Mouse (Mus musculus) urinary bladder, postnatal 25 days (tissue): ENCODE measurements at regions not wholly inside any gene's neighbourhood (a gene's known extent, or its start where the extent isn't known, plus 50 kb on each side); places are given as distances from the start of the nearest gene placed in this dataset.
A peak's percentile ranks its signal among the peaks of the same experiment; 100 is the strongest.

Experiments
- DNase-seq: peaks from one replicate; pipeline ENCODE4 v3.0.0; 2022; ENCODE audit warnings: low spot score

GRCm38 (mm10) chr3:143040666-143041065 is 158.9 kb upstream of the Pkn2 start:
- DNase-seq: no peak

DNA sequence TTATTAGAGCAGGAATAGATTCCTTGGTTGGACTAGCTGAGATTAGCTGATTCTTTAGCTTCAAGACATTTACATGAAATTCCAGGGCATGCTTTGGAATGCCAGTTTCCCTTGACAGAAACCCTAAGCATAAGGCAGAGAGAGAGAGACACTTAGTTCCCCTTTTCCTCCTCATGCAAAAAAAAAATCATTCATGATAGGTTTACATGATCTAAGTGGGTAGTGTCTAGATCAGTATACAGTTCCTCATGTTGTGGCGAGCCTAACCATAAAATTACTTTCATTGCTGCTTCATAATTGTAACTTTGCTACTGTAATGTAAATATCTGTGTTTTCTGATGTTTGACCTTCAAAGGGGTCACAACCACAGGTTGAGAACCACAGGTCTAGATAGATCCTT is 154.3 kb upstream of the Pkn2 start:
- no peak for DNase-seq

DNA sequence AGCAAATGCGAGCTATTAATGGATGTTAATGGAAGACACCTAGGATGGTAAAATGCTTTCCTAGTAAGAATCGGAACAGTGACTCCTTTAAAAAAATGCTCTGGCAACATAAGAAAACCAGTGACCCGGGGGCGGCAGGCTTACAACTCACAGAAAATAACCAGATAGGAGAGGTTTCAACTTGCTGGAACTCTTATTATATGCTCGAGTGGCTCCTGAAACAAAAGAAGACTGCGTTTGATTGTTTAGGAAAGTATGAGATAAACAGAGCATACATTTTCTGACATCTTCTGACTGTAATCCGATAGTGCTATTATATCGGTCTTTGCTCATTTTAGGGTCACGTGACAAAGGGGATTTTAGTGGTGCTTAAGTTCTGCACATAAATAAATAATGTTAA is 152.8 kb upstream of the Pkn2 start:
- DNase-seq: no peak

DNA sequence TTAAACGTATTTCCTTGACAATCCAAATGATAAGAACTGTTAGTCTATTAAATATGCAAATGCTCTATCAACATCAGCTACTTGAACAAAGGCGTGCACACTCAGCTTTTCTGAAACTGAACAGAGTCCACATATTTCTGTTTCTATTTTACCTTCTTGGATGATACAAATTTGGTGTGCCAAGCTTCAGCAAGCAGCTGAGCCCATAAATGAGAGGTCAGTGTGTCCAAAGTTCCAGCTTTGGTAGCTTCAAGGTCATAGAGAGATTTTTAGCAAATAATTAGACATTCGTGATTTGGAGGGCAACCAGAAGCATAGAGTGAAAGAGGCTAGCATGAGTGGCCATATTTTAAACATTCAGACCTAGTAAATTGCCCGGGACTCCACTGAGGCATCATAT is 140.7 kb upstream of the Pkn2 start:
- no peak for DNase-seq

DNA sequence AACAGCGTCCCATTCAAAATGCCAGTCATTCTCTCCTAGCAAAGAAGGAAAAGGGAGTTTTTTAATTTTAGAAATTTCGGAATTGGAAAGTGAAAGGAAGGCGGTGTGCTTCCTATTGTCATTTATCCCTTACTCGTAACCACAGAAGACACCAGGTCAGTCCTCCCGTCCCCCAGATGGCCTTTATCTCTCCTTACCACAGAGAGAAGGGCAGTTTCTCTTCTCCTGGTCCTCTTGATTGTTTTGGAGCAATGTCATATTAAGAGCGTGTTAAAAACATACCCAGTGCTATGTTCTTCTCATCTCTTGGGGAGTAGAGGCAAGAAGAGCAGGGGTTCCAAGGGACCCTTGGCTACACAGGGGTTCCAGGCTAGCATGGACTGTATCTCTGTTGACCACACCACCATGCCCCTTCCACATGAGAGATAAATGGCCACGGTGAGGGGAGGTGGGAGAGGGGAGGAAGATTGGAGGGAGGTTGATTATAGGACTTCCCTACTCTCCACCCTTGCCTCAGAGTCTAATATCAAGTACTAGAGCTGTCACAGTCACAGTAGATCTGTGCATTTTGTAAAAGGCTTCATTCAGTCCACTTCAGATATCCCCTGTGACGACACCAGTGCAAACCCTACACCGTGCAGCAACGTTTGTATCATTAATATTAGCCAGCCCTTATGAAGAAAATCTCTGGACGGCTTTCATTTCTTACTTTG is 139.5 kb upstream of the Pkn2 start:
- DNase-seq: no peak

DNA sequence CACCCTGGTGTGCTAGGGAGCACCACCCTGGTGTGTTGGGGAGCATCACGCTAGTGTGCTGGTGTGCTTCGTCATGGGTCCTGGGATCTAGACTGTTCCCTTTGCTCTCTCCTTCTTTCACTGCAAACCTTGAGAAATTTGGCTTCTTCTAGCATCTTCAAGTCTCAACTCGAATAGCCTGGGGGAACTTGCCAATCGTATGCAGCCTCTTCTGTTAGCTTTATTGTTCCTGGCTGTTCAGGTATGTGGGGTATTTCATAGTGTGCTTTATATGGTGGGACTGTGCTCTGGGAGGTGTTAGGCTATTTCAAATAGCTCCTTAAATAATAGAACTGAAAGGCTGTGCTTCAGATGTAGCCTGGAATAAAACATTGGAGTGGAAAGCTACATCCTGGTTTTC is 135.7 kb upstream of the Pkn2 start:
- no peak for DNase-seq

DNA sequence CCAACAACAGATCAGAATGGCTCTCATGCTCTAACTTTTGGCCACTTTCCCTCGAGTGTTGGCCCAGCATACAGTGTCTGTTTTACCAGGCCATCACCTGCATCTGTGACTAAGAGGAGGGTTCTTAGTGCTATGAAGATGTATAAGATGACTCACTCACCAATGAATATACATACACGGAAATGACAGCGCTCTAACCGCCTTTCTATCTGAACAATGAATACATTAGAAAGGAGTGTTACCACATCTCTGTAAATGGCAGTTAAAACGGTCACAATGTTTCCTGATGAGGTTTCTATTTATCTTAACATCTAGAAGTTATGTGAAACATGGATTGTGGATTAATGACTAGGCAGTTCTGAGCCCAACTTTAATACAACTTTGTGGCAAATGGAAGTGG is 135.0 kb upstream of the Pkn2 start:
- DNase-seq: no peak

GRCm38 (mm10) chr3:143014421-143014820 is 132.6 kb upstream of the Pkn2 start:
- DNase-seq: no peak

GRCm38 (mm10) chr3:143007047-143007446 is 125.2 kb upstream of the Pkn2 start:
- no peak for DNase-seq

- no peak for DNase-seq
Observed at GRCm38 (mm10) chr3:143001952-143002351, 120.1 kb upstream of the Pkn2 start.

DNA sequence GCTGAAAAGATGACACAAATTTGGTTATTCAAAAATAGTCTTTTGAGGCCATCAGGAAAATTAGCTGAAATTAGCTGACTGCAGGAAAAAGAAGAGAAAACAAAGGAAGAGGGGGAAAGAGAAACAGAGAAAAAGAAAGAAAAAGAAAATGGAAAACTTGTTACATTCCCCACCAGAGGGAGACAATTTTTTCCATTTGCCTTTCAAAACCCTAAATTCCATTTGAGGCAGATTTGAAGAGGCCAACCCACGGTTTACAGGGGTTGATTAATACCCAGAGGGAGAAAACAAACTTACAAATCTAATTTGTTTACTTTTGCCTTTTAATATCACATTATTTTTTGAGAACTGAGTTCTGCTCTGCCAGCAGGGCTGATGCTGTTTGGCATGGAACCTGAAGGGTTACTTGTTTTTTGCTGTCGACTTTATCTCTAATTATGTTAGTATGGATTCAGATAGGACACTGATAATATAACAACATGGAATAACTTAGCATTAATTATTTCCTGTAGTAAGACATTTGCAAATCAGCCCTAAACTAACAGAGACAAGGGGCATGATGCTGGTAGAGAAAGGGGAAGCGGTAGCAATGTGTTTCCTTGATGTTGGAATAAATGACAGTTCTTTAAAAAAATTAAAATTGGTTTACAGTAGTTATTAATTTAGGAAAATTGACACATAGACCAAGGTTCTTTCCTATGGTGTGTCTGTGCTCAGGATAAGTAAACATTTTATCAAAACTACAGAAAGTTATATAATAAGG is 114.4 kb upstream of the Pkn2 start:
- no peak for DNase-seq

- DNase-seq: no peak
Observed at GRCm38 (mm10) chr3:142984547-142984946, 102.7 kb upstream of the Pkn2 start.

DNA sequence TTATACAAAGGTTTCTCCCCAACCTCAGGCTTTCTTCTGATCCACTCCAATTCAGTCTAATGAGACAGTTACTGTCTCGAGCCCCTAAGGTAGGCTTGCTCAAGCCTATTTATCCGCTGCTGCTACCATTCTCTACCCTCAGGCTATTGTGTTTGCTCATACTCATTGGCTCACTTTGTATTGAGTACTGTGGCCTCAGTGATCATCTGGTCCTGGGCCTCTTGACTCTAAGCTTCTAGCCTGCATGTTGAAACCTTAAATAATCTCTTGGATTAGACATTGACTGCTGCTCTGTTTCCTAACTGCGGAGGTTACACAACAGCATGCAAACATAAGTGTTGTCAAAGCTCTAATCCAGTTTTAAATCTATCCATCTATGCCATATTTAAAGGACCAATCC is 99.4 kb upstream of the Pkn2 start:
- no peak for DNase-seq

DNA sequence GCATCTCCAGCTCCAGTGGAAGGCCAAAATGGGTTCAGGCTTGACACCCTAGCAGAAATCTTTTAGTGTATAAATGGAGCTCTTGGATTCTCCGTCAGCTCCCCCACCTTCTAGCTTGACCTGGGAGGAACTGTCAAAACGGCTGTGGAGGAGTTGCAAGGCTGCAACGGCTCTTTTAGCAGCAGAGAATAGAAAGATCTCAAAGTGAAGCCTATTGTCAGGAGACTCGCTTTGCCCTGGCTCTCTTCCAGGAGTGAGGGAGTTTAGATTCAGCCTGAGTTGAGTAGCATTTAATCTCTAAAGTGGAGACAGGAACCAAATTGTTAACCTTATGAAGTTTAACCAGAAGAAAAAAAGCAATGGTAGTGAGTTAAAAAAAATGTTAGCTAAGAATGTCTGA is 97.4 kb upstream of the Pkn2 start:
- DNase-seq: no peak

DNA sequence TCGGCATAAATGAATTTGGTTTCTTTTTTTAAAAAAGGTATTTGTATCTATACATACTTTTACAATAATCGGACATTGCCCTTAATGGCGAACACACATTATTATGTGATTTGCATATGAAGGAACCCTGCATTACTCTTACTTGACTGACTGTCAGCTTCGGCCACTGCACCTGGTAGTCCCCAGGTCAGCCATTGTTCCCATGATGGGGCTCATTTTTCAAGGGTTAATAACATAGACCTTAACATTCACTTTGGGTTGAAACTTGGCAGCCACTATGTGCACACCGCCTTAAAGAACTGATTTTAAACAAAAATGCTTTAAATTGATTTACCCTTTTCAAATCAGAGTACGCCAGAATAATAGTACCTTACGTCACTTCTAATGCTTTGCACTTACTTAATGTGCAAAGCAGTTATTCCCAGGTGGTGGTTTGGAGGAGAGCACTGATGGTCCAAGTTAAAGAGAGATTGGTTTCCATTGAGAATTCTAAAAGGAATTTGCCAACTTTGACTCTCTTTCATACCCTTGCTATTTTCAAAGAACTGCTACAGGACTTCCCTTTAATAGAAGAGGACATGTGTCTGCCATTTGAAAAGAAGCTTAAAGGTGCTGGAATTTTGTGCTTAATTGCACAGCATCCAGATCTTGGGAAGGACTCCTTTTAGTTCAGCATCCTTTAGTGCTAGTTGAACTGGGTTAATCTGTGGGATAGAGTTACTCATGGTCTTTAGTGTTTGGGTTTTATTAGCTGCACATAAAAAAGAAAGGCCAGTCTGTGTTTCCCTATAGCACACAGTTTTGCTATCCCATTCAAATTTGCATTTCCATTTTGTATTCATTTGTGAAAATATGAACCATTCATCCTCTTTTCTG is 95.0 kb upstream of the Pkn2 start:
- DNase-seq: no peak

DNA sequence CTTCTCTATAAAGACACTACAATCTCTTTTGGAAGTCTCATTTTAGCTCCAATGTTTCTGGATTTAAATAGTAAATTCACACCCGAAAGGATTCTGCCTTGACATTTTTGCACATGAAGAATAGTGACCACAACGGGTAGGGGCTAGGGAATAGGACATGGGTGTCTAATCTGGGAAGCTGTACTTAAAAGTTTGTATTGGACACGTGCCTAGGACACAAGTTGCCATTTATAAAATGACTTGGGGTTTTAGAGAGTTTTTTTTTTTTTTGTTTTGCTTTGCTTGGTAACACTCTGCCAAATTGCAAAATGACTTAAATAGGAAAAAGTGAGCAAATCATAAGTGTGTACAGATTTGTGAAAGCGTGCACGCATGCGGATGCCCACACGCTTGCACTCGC is 93.8 kb upstream of the Pkn2 start:
- DNase-seq: no peak

- no peak for DNase-seq
Observed at GRCm38 (mm10) chr3:142969501-142969900, 87.7 kb upstream of the Pkn2 start.

- DNase-seq: no peak
Observed at GRCm38 (mm10) chr3:142965604-142966003, 83.8 kb upstream of the Pkn2 start.

DNA sequence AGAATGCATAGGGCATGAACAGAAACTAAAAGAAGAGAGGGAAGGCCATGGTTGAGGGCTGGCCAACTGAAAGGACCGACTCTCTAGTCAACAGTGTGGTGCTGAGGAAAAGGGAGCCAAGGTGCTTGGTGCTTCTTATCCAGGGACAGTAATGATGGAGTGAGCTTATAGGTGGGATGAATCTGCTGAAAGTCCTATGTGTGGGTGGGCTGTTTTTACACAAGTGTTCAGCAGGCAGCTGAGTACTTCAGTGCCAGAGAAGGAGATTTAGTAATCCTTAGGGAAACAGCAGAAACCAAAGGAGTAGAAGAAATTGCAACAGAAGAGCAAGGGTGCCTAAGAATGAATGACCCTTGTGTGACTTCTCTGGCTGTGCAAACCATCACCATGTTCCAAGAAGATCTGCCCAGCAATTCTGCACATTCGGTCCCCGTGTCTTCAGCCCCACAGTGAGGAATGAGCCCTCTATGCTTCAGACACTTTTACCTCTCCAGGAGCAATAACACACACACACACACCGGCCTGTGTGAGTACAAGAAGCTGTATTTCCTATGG is 82.1 kb upstream of the Pkn2 start:
- no peak for DNase-seq

- no peak for DNase-seq
Observed at GRCm38 (mm10) chr3:142957768-142958167, 76.0 kb upstream of the Pkn2 start.

DNA sequence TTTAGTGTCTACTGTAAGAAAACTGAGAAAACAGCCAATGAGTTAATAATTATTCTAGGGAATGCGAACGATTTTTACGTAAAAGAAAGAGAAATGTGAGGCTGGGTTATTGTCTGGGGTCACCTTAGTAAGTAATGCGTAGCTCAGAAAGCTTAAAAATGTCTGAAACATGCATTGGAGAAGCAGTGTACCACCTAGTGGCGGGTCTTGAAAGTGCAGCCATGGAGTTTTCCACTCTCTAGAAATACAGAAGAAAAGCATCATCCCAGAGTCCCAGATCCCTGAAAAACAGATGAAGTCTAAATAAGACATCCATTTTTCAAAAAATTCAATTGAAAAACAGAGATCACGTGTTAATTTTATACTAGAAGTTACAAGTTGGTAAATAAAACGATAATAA is 67.0 kb upstream of the Pkn2 start:
- peak; percentile 63 for DNase-seq

DNA sequence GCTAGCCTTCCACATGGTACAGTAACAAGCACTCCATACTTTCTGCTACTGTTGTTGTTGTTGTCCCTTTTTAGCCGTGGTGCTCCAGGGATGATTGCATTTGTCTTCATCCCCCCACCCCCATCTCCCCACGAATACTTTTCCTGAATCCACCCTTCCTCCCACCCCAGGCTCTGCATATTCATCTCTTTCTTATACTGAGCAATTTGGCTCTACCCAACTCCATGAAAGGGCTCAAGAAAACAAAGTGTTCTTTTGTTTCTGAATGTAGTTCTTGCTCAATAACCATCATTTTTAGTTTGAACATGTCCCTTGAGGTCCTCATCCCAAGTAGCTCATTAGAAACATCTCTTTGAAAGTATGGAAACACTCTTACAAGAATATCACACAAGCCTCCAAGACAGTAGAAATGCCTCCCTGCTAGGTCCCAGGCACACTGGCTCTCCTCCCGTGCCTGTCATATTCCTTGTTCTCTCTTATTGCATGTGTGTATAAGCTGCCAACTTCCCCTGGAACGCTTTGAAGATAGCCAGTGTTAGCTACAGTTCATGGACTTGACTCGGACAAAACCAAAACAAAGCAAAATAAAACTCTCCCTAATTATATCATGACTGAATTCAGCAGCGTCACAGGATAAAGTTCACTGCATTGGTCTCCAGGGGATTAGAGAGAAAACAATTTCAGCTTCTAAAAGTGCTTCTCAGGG is 59.7 kb upstream of the Pkn2 start:
- DNase-seq: no peak
